Mouse (Mus musculus) urinary bladder, postnatal 25 days (tissue): Measurements from ENCODE around the gene Nat8f2.

Experiments
- DNase-seq: peaks from one replicate; pipeline ENCODE4 v3.0.0; 2022; ENCODE audit warnings: low spot score

Nat8f2 gene

GRCm38 (mm10) chr6:85822286-85822685 is 46.7 kb downstream of the Nat8f2 start:
- DNase-seq = no peak

GRCm38 (mm10) chr6:85820837-85821236 is 48.1 kb downstream of the Nat8f2 start, which contains the start of the genes Nat8f6 and Nat8f5:
Nat8f6 (minus strand) TSS chr6:85820954.
Nat8f5 (minus strand) TSS chr6:85820972.
- no peak for DNase-seq

- no peak for DNase-seq
These were observed 50.6 kb downstream of the Nat8f2 start for GRCm38 (mm10) chr6:85818338-85818737.
